Mouse (Mus musculus) kidney, embryonic 16.5 days (tissue): ENCODE results near the gene Crk. TPM values are rescaled to one million over a fixed set of nuclear protein-coding genes. Genes with fewer than 3 reads are reported as not detected.

Experiments used
- ATAC-seq: fragments of 200-750 bp; cut with Nextera tagmentation; 2 replicates; pipeline ENCODE4 v1.8.0; 2017; ENCODE audit warnings: moderate TSS enrichment; ENCODE audit not compliant: low FRiP score, low TSS enrichment
- H3K27ac ChIP-seq: fragments of 300-500 bp; sonication (generic); 2 replicates; pipeline ENCODE4 v1.5.1; 2014; ENCODE audit warnings: low read length
- H3K27me3 ChIP-seq: fragments of 300-500 bp; sonication (generic); 2 replicates; pipeline ENCODE4 v1.6.1; 2014; ENCODE audit warnings: low read length, control low read depth, mixed read lengths; ENCODE audit not compliant: insufficient read depth
- H3K36me3 ChIP-seq: fragments of 300-500 bp; sonication (generic); 2 replicates; pipeline ENCODE4 v1.6.1; 2014; ENCODE audit warnings: low read length, control low read depth, mixed read lengths; ENCODE audit not compliant: insufficient read depth
- H3K4me1 ChIP-seq: fragments of 300-500 bp; sonication (generic); 2 replicates; pipeline ENCODE4 v1.6.1; 2014; ENCODE audit warnings: low read length, control low read depth, mixed read lengths; ENCODE audit not compliant: insufficient read depth
- H3K4me2 ChIP-seq: fragments of 300-500 bp; sonication (generic); replicated peaks from 2 replicates; pipeline ENCODE4 v1.6.1; 2014; ENCODE audit warnings: low read depth, low read length
- H3K4me3 ChIP-seq: fragments of 300-500 bp; sonication (generic); 2 replicates; pipeline ENCODE4 v1.5.1; 2014; ENCODE audit warnings: mild to moderate bottlenecking, low read length
- H3K9ac ChIP-seq: fragments of 300-500 bp; sonication (generic); replicated peaks from 2 replicates; pipeline ENCODE4 v1.6.1; 2014; ENCODE audit warnings: low read length
- H3K9me3 ChIP-seq: fragments of 300-500 bp; sonication (generic); 2 replicates; pipeline ENCODE4 v1.6.1; 2016; ENCODE audit warnings: low read length, control low read depth
- WGBS: fragments of 180-500 bp; shearing (Covaris S2); extraction: QIAGEN DNeasy Blood & Tissue Kit; methylation state at CpG from one replicate; pipeline ENCODE4 v1.1.7; 2014; 5-methylcytosine and 5-hydroxymethylcytosine counted together
- polyA plus RNA-seq: library from polyadenylated mRNA; unstranded; fragments of >200 nt; fragmentation: Nextera tagmentation; extraction: Ambion mirVana; gene quantifications from 2 replicates; pipeline ENCODE4 v1.2.1, GENCODE M21; 2015

The Crk gene
- polyA plus RNA-seq, 1 experiment from 2014 or later, result 136 TPM

- ATAC-seq, result no peak
- Histone ChIP-seq H3K9ac (no peak overlapping the region), H3K9me3 (no peaks in the 10 kb centered on the region), H3K4me2 (no peak overlapping the region), H3K4me1 (peaks cover 4% of the 10 kb centered on the region), H3K36me3 (peaks cover 67% of the 10 kb centered on the region), H3K27ac (no peak overlapping the region), H3K4me3 (no peak overlapping the region), H3K27me3 (no peaks in the 10 kb centered on the region)
- 91% methylated on average over 7 of the region's 7 CpGs for WGBS
Observed at GRCm38 (mm10) chr11:75662131-75662530, 16.9 kb upstream of the Crk start.

- no peaks in the 10 kb centered on the region for H3K27me3 ChIP-seq
- H3K4me1 ChIP-seq, result no peaks in the 10 kb centered on the region
- H3K4me3 ChIP-seq, result no peak overlapping the region
- peaks cover 71% of the 10 kb centered on the region for H3K36me3 ChIP-seq
- over 99% methylated on average over 6 of the region's 6 CpGs for WGBS
- H3K9me3 ChIP-seq, result no peaks in the 10 kb centered on the region
- H3K9ac ChIP-seq, result no peak overlapping the region
- H3K4me2 ChIP-seq, result no peak overlapping the region
- H3K27ac ChIP-seq, result no peak overlapping the region
- no peak for ATAC-seq
Observed at GRCm38 (mm10) chr11:75666296-75666695, 12.8 kb upstream of the Crk start.

- no peaks in the 10 kb centered on the region for H3K9me3 ChIP-seq
- no peak overlapping the region for H3K4me2 ChIP-seq
- 89% methylated on average over 3 of the region's 3 CpGs for WGBS
- ATAC-seq, result no peak
- no peak overlapping the region for H3K9ac ChIP-seq
- no peak overlapping the region for H3K27ac ChIP-seq
- no peak overlapping the region for H3K4me3 ChIP-seq
- H3K4me1 ChIP-seq, result no peaks in the 10 kb centered on the region
- H3K27me3 ChIP-seq, result no peaks in the 10 kb centered on the region
- H3K36me3 ChIP-seq, result peaks cover 68% of the 10 kb centered on the region
Observed at GRCm38 (mm10) chr11:75668621-75669020, 10.4 kb upstream of the Crk start.

- WGBS, result 84% methylated on average over 11 of the region's 11 CpGs
- Histone ChIP-seq H3K9me3 (no peaks in the 10 kb centered on the region), H3K4me1 (no peaks in the 10 kb centered on the region), H3K36me3 (peaks cover 65% of the 10 kb centered on the region), H3K4me3 (no peak overlapping the region), H3K27ac (no peak overlapping the region), H3K4me2 (no peak overlapping the region), H3K9ac (no peak overlapping the region), H3K27me3 (no peaks in the 10 kb centered on the region)
- ATAC-seq, result no peak
Observed at GRCm38 (mm10) chr11:75669176-75669852, 9.7 kb upstream of the Crk start.

GRCm38 (mm10) chr11:75669853-75670200, 9.2 kb upstream of the Crk start:
- no peak for ATAC-seq
- Histone ChIP-seq H3K27me3 (no peaks in the 10 kb centered on the region), H3K4me3 (no peak overlapping the region), H3K36me3 (peaks cover 62% of the 10 kb centered on the region), H3K27ac (no peak overlapping the region), H3K4me1 (no peaks in the 10 kb centered on the region), H3K9ac (no peak overlapping the region), H3K9me3 (no peaks in the 10 kb centered on the region), H3K4me2 (no peak overlapping the region)
- 92% methylated on average over 12 of the region's 12 CpGs for WGBS

- no peaks in the 10 kb centered on the region for H3K4me1 ChIP-seq
- ATAC-seq, result no peak
- 70% methylated on average over 22 of the region's 22 CpGs for WGBS
- no peak overlapping the region for H3K27ac ChIP-seq
- H3K36me3 ChIP-seq, result peaks cover 46% of the 10 kb centered on the region
- no peak overlapping the region for H3K4me3 ChIP-seq
- H3K4me2 ChIP-seq, result no peak overlapping the region
- no peaks in the 10 kb centered on the region for H3K9me3 ChIP-seq
- no peak overlapping the region for H3K9ac ChIP-seq
- no peaks in the 10 kb centered on the region for H3K27me3 ChIP-seq
Observed at GRCm38 (mm10) chr11:75671426-75672180, 7.5 kb upstream of the Crk start.

GRCm38 (mm10) chr11:75673411-75673810, 5.6 kb upstream of the Crk start:
- no peak overlapping the region for H3K27ac ChIP-seq
- H3K9ac ChIP-seq, result no peak overlapping the region
- 90% methylated on average over 5 of the region's 5 CpGs for WGBS
- peaks cover 2% of the 10 kb centered on the region; the same call in 1 of the 2 replicates for H3K4me1 ChIP-seq
- no peak overlapping the region for H3K4me2 ChIP-seq
- H3K4me3 ChIP-seq, result no peak overlapping the region
- peaks cover 40% of the 10 kb centered on the region for H3K36me3 ChIP-seq
- no peak for ATAC-seq
- no peaks in the 10 kb centered on the region for H3K9me3 ChIP-seq
- no peaks in the 10 kb centered on the region for H3K27me3 ChIP-seq

- Histone ChIP-seq H3K27ac (no peak overlapping the region), H3K9me3 (no peaks in the 10 kb centered on the region), H3K9ac (no peak overlapping the region), H3K27me3 (no peaks in the 10 kb centered on the region), H3K36me3 (peaks cover 27% of the 10 kb centered on the region), H3K4me3 (no peak overlapping the region), H3K4me2 (no peak overlapping the region), H3K4me1 (peaks cover 4% of the 10 kb centered on the region; the same call in 1 of the 2 replicates)
- 82% methylated on average over 3 of the region's 3 CpGs for WGBS
- ATAC-seq, result no peak
Observed at GRCm38 (mm10) chr11:75674875-75675274, 4.2 kb upstream of the Crk start.

GRCm38 (mm10) chr11:75677881-75678746, 945 bp upstream of the Crk start:
- peaks cover 2% of the 10 kb centered on the region; the same call in 1 of the 2 replicates for H3K36me3 ChIP-seq
- no peak; the same call in 1 of the 2 replicates for ATAC-seq
- H3K27me3 ChIP-seq, result no peaks in the 10 kb centered on the region
- peaks cover 21% of the 10 kb centered on the region for H3K4me1 ChIP-seq
- no peaks in the 10 kb centered on the region for H3K9me3 ChIP-seq
- 90% methylated on average over 3 of the region's 3 CpGs for WGBS
- H3K4me2 ChIP-seq, result peak overlapping the region; percentile 71
- peak overlapping the region; percentile 54 for H3K9ac ChIP-seq
- H3K4me3 ChIP-seq, result peak overlapping the region; percentile 100
- H3K27ac ChIP-seq, result 0 out of 2 replicates have a peak overlapping the region, but pooled peaks have one; percentile 43
